Mouse (Mus musculus) midbrain, embryonic 16.5 days (tissue): ENCODE data around the gene Pde4d. TPM values are rescaled to one million over a fixed set of nuclear protein-coding genes. Genes with fewer than 3 reads are reported as not detected.
A peak's percentile ranks its signal among the peaks of the same experiment; 100 is the strongest.

Experiments
- ATAC-seq: fragments of 200-750 bp; cut with Nextera tagmentation; 2 replicates; pipeline ENCODE4 v1.8.0; 2017; ENCODE audit warnings: moderate TSS enrichment
- H3K27ac ChIP-seq: fragments of 300-500 bp; sonication (generic); 2 replicates; pipeline ENCODE4 v1.5.1; 2014; ENCODE audit warnings: mild to moderate bottlenecking, low read length, mixed read lengths
- H3K27me3 ChIP-seq: fragments of 300-500 bp; sonication (generic); 2 replicates; pipeline ENCODE4 v1.6.1; 2014; ENCODE audit warnings: low read depth, low read length, mixed read lengths; ENCODE audit not compliant: control insufficient read depth, insufficient read depth
- H3K36me3 ChIP-seq: fragments of 300-500 bp; sonication (generic); 2 replicates; pipeline ENCODE4 v1.6.1; 2014; ENCODE audit warnings: mild to moderate bottlenecking, low read length, moderate library complexity, mixed read lengths; ENCODE audit not compliant: control insufficient read depth, insufficient read depth
- H3K4me1 ChIP-seq: fragments of 300-500 bp; sonication (generic); 2 replicates; pipeline ENCODE4 v1.6.1; 2014; ENCODE audit warnings: mild to moderate bottlenecking, low read length, mixed read lengths; ENCODE audit not compliant: control insufficient read depth, insufficient read depth
- H3K4me2 ChIP-seq: fragments of 300-500 bp; sonication (generic); 2 replicates; pipeline ENCODE4 v1.6.1; 2014; ENCODE audit warnings: mild to moderate bottlenecking, low read length, mixed read lengths
- H3K4me3 ChIP-seq: fragments of 300-500 bp; sonication (generic); 2 replicates; pipeline ENCODE4 v1.5.1; 2014; ENCODE audit warnings: low read depth, mild to moderate bottlenecking, low read length, moderate library complexity, mixed read lengths
- H3K9ac ChIP-seq: fragments of 300-500 bp; sonication (generic); 2 replicates; pipeline ENCODE4 v1.6.1; 2014; ENCODE audit warnings: low read depth, low read length, mixed read lengths
- H3K9me3 ChIP-seq: fragments of 300-500 bp; sonication (generic); replicated peaks from 2 replicates; pipeline ENCODE4 v1.6.1; 2014; ENCODE audit warnings: mild to moderate bottlenecking, low read length, mixed read lengths; ENCODE audit not compliant: control insufficient read depth, poor library complexity, severe bottlenecking
- WGBS: fragments of 180-500 bp; shearing (Covaris S2); extraction: QIAGEN DNeasy Blood & Tissue Kit; methylation state at CpG from one replicate; pipeline ENCODE4 v1.1.7; 2014; 5-methylcytosine and 5-hydroxymethylcytosine counted together
- polyA plus RNA-seq: library from polyadenylated mRNA; unstranded; fragments of >200 nt; fragmentation: Nextera tagmentation; extraction: Ambion mirVana; gene quantifications from 2 replicates; pipeline ENCODE4 v1.2.1, GENCODE M21; 2015

The Pde4d gene
- polyA plus RNA-seq, 1 experiment from 2014 or later: 22.6 TPM

DNA sequence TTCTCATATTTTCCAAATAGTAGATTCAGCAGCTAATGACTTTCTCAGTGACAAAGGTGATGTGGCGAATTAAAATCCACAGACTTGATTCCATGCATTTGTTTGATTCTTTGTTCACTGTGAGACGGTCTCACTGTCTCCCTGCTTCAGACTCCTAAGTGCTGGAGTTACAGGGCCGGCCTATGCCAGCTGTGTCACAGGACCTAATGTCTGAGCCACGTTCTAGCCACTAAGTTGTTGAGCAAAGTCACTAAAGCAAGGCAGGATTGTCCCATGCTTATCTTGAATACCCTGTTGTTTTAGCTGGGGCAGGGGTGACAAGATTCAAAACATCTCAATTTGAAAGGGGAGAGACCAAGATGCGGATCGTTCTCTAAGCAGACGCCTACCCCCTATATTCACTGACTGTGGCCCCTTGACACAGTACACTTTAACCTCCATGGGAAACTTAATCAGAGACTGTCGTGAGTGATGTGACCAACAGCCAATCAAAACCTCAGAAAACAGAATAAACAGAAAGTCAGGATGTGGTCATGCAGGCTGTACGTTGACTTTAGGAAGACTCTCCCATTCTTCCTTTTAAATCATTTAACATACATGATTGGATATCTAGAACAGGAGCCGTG, 1195.6 kb downstream of the Pde4d start:
- Histone ChIP-seq H3K4me2 (no peak overlapping the region), H3K27ac (no peak overlapping the region), H3K27me3 (no peaks in the 10 kb centered on the region), H3K4me3 (no peak overlapping the region), H3K9me3 (no peaks in the 10 kb centered on the region), H3K36me3 (no peaks in the 10 kb centered on the region), H3K4me1 (peaks cover 3% of the 10 kb centered on the region; the same call in 1 of the 2 replicates), H3K9ac (no peak overlapping the region)
- WGBS: 52% methylated on average over 10 of the region's 10 CpGs
- no peak for ATAC-seq

DNA sequence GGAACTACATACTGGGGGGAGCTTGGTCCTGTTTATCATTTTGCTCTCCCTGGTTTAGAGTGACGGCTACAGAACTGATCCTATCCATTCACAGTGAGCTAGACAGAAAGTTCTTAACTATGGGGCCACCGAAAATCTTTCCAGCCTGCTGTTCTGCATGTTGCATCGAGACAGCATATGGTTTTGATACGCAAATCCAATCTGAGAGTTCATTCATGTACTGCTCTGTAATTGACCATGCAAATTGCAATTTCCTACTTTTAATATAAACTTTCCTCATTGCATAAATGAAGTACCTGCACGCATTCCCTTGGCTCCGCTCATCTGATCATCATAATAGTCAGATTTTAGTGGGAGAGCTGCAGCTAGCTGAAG, 1196.1 kb downstream of the Pde4d start:
- H3K27me3 ChIP-seq: no peaks in the 10 kb centered on the region
- H3K36me3 ChIP-seq: no peaks in the 10 kb centered on the region
- no peak overlapping the region for H3K4me3 ChIP-seq
- no peak overlapping the region for H3K4me2 ChIP-seq
- no peak overlapping the region for H3K9ac ChIP-seq
- no peaks in the 10 kb centered on the region for H3K9me3 ChIP-seq
- 46% methylated on average over 6 of the region's 6 CpGs for WGBS
- H3K4me1 ChIP-seq: peaks cover 3% of the 10 kb centered on the region; the same call in 1 of the 2 replicates
- no peak for ATAC-seq
- no peak overlapping the region for H3K27ac ChIP-seq

DNA sequence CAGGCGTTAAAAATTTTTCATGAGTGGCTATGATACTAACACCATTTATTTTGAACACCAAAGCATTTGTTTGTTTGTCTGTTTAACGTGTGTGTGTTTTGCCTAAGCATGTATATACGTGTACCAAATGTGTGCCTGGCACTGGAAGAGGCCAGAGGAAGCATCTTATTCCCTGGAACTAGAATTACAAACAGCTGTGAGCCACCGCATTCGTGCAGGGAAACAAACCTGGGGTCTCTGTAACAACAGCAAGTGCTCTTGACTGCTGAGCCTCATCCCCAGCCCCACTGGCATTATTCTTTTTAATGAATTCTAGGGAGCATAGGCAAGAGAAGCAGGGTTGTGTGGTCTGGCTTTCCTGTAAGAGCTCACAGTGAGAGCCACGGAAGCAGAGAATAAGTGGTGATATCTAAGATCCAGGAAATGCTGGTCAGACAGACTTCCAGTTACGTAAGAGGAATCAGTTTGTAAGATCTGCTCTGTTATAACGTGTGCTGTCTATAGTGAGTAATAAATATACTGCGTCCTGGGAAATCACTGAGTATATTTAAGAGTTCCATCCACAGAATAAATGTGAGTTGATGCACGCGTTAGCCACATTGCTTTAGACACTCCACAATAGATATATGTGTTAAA, 1197.0 kb downstream of the Pde4d start:
- H3K9me3 ChIP-seq: no peaks in the 10 kb centered on the region
- WGBS: 62% methylated on average over 11 of the region's 11 CpGs
- no peak overlapping the region for H3K9ac ChIP-seq
- H3K36me3 ChIP-seq: no peaks in the 10 kb centered on the region
- H3K27me3 ChIP-seq: no peaks in the 10 kb centered on the region
- H3K4me1 ChIP-seq: peaks cover 6% of the 10 kb centered on the region; the same call in 1 of the 2 replicates
- H3K27ac ChIP-seq: no peak overlapping the region
- H3K4me2 ChIP-seq: no peak overlapping the region
- no peak for ATAC-seq
- H3K4me3 ChIP-seq: no peak overlapping the region

DNA sequence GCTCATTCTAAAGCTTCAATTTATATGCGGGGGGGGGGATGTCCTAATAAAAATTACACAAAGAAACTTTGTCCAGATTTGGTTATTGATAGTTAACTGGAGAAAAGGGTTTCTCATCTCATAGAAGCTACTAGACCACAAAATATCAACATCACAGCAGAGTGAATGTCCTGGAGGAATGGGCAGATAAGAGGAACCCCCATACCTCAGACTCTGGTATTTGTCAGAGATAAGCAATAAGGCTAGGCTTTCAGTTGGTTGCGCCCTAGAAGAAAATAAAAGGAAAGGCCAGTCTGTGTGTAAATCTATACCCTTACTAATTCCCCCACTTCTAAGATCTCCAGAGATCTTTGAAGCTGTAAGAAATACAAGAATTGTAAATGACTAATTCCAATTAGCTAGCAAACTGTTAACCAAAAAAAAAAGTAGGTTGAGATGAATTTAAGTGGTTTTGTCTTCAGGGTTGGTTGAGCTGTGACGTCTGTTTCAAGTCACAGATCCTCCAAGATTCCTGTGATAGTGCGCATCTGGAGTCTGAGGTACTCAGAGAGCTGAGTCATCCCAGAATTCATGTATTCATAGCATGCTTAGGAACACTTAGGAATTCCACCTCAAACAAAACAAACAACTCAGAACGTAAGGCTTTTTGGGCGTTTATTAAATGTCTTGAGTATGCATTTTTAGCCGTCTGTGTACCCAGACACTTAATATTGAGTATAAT, 1197.9 kb downstream of the Pde4d start:
- Histone ChIP-seq H3K9me3 (no peaks in the 10 kb centered on the region), H3K36me3 (no peaks in the 10 kb centered on the region), H3K9ac (no peak overlapping the region), H3K27me3 (no peaks in the 10 kb centered on the region), H3K27ac (no peak overlapping the region), H3K4me2 (no peak overlapping the region), H3K4me1 (peaks cover 6% of the 10 kb centered on the region; the same call in 1 of the 2 replicates), H3K4me3 (no peak overlapping the region)
- 88% methylated on average over 7 of the region's 7 CpGs for WGBS
- ATAC-seq: no peak

DNA sequence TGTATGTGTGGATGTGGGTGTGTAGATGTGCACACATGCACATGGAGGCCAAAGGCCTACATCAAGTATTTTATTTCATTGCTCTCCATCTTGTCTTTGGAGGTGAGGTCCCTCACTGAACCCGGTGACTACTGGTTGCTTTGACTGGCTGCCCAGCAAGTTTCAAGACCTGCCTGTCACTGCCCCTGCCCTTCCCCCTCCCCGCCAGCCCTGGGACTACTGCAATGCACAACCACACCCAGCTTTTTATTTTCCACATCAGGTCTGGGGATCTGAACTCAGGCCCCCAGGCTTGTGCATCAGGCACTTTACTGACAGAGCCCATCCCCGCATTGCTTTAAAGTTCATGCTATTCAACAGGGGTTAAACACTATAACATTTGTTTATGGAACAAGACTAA, 1198.6 kb downstream of the Pde4d start:
- Histone ChIP-seq H3K4me3 (no peak overlapping the region), H3K36me3 (no peaks in the 10 kb centered on the region), H3K27me3 (no peaks in the 10 kb centered on the region), H3K9me3 (no peaks in the 10 kb centered on the region), H3K4me2 (no peak overlapping the region), H3K27ac (no peak overlapping the region), H3K4me1 (peaks cover 6% of the 10 kb centered on the region; the same call in 1 of the 2 replicates), H3K9ac (no peak overlapping the region)
- no peak for ATAC-seq
- WGBS: 93% methylated on average over 3 of the region's 3 CpGs

DNA sequence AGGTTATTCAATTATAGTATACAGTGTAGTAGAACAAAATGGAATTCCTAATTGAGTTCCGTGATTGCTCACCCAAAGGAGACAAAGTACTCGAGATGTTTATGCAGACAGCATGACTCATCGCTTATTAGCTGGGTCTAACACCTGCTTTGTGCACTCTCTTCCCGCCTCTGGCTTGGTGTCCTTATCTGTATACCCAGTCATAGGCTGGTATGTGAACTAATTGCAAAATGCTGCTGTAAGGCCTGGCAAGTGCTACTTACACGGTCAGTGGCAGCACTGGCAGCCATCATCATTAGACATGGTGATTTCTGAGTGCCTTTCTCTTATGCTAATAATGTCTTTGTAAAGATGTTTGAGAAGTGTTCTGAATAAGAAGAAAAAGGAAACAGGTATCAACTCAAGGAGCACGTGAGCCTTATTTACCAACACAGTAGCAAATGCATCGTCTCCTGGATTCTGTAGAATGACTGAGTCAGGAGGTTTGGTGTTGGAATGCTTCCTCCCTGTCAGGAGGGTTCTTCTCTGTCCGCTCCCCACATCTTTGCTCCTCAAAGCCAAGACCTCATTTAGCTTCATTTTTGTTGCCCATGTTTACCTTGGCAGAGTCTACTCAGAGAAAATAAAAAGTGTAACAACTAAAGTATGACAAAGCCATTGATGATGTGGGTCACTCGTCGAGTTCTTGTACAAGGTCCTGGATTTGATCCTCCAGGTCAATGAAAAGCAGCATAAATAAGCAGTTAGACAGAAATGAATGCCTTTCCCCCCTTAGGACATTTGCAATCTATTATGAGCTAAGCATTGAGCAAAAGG, 1202.2 kb downstream of the Pde4d start:
- peak; percentile 30; the same call in 1 of the 2 replicates for ATAC-seq
- Histone ChIP-seq H3K27ac (no peak overlapping the region), H3K4me2 (no peak overlapping the region), H3K36me3 (no peaks in the 10 kb centered on the region), H3K27me3 (no peaks in the 10 kb centered on the region), H3K9me3 (no peaks in the 10 kb centered on the region), H3K4me3 (no peak overlapping the region), H3K4me1 (peaks cover 2% of the 10 kb centered on the region; the same call in 1 of the 2 replicates), H3K9ac (no peak overlapping the region)
- WGBS: 73% methylated on average over 10 of the region's 10 CpGs

DNA sequence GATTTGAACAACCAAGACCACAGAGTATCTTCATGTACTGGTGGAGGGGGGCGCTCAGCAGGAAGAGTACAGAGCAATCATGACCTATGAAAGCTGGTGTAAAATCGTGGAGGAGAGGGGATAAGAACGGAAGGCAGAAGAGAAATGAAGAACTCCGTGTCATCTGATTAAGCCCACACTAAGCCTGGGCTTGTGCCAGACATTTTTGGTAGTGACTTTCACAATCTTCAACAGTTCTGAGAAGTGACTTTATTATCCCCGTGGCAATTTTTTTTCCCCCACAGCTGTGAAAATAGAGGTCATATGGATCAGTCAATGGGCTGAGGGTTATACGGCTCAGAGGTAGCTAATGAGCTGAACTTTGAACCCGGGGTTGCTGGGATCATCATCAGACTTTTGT, 1202.9 kb downstream of the Pde4d start:
- Histone ChIP-seq H3K4me2 (no peak overlapping the region), H3K27ac (no peak overlapping the region), H3K36me3 (no peaks in the 10 kb centered on the region), H3K9me3 (no peaks in the 10 kb centered on the region), H3K9ac (no peak overlapping the region), H3K4me3 (no peak overlapping the region), H3K4me1 (peaks cover 2% of the 10 kb centered on the region; the same call in 1 of the 2 replicates), H3K27me3 (no peaks in the 10 kb centered on the region)
- 63% methylated on average over 7 of the region's 7 CpGs for WGBS
- no peak for ATAC-seq

DNA sequence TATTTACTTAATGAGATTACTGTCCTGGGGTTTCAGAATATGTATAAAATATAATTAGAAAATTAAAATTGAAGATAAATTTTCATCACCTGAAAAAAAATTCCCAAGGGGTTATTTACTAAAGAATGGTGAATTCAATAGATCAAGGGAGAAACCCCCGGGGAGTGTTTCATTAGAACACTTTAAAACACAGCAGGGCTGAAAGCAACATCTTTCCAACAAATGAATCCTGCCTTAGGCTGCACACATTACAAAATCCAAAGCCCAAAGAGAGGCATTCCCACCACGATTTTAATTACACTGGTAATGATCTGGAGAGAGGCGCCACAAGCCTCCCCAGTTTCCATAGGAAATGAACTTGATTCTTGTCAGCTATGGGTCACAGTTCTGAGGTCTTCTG, 1205.6 kb downstream of the Pde4d start:
- H3K9me3 ChIP-seq: no peaks in the 10 kb centered on the region
- peaks cover 2% of the 10 kb centered on the region for H3K4me1 ChIP-seq
- no peak overlapping the region for H3K4me2 ChIP-seq
- H3K36me3 ChIP-seq: no peaks in the 10 kb centered on the region
- H3K27me3 ChIP-seq: no peaks in the 10 kb centered on the region
- no peak overlapping the region for H3K4me3 ChIP-seq
- ATAC-seq: no peak
- H3K27ac ChIP-seq: no peak overlapping the region
- WGBS: 62% methylated on average over 3 of the region's 3 CpGs
- no peak overlapping the region for H3K9ac ChIP-seq
